Mouse (Mus musculus): Measurements from ENCODE around the gene Pappa2. TPM values are rescaled to one million over a fixed set of nuclear protein-coding genes. Genes with fewer than 3 reads are reported as not detected.

Gene Pappa2
- polyA plus RNA-seq, 1 experiment from 2014 or later, result 0.49 TPM

- no peak for DNase-seq (ENCODE audit: low spot score)
Observed at GRCm38 (mm10) chr1:158915592-158915991, 64.7 kb downstream of the Pappa2 start.

DNA sequence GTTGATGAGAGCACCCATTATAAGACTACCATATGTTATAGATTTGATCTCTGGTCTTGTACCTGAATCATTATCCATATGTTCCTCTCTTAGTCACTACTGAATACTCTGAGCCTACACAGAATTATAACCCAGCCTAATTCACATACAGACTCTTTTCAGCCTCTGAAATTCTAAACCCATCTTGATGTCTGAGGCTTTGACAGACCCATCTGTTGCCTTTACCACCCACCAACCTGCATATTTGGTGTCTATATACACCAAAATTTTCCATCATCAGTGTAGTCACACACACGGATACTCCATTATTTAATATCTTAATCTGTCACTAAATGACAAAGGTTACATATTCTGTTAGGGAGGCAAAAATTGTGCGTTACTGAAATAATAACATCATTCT is 69.6 kb downstream of the Pappa2 start:
- no peak for DNase-seq (ENCODE audit: low spot score)

- no peak for DNase-seq (ENCODE audit: low spot score)
Observed at GRCm38 (mm10) chr1:158897339-158897738, 83.0 kb downstream of the Pappa2 start.

DNA sequence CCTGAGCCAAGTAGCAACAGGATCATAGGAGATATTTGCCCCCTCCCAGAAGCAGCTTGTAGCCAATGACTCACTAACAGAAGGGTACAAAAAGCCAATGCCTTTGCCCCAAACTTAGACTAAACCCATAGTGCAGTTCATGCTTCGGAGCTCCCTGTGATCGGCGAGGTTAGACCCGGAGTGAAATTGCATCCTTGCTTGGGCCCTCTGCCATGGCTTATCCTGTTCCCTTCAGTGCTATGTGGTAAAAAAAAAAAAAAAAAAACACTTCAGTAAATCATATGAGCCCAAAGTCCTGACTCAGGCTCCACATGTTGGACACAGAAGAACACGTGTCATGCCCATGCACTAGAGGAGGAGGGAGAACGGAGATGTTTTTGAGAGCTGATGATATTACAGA is 85.8 kb downstream of the Pappa2 start:
- no peak for DNase-seq (ENCODE audit: low spot score)

DNA sequence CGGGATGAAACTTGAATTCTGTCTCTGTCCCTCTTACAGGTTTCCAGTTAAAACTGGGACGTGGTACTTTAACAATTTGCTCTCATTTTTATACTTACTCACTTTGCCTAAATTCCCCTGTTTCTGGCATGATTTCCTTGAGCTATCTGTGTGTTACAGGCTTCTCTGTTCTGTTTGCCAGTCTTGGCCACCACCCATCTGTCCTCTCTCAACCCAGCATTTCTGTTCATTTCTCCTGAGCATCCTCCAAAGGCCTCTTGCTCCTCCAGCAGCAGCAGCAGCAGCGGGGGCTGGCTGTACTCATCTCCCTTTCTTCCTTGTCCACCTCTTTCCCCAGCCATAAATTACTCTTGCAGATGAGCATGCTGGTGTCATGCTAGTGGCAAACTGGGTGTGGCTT is 104.8 kb downstream of the Pappa2 start:
- DNase-seq (ENCODE audit: low spot score), result no peak

DNA sequence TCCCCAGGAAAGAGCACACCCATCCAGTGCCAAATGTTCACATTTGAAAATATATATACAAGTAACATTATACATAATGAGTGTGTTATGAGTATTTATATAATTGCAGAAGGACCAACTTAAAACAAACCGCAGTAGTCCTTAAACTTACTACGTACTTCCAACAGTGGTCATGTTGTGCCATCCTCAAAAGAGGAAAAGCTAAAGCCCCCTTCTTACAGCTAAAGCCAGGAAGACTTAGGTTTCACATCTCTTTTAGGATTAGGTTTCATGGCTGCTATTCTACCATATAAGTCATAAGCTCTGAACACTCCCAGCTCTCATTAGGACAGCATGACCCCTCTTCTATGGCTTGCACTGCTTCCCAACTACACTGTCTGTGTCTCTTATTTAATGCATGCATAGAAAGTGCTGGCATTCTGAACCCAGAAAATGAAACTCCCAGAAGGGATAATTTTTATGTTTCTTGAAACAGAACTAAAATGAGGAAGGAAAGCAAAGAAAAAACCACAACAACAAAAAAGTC is 105.7 kb downstream of the Pappa2 start:
- no peak for DNase-seq (ENCODE audit: low spot score)

- DNase-seq (ENCODE audit: low spot score), result no peak
Observed at GRCm38 (mm10) chr1:158873631-158874030, 106.7 kb downstream of the Pappa2 start.

- no peak for DNase-seq (ENCODE audit: low spot score)
Observed at GRCm38 (mm10) chr1:158871401-158871800, 108.9 kb downstream of the Pappa2 start.

DNA sequence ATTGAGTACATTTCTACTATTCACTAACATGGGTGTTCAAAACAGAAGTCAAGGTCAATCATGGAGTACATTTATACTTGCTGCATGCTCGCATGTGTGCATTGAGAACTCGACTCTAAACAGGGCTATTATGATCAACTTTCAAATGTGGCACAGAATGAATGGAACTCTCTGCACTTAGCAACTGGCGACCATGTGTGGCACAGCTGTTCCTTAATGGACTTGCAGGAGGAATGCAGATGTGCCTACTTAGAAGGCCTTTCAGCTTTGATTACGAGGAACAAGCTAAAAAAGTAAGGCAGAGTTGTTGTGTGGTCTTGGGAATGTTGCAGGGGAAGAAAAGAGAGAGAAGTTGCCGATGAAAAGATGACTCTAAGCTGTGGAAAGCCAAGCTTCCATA is 120.1 kb downstream of the Pappa2 start:
- no peak for DNase-seq (ENCODE audit: low spot score)

DNA sequence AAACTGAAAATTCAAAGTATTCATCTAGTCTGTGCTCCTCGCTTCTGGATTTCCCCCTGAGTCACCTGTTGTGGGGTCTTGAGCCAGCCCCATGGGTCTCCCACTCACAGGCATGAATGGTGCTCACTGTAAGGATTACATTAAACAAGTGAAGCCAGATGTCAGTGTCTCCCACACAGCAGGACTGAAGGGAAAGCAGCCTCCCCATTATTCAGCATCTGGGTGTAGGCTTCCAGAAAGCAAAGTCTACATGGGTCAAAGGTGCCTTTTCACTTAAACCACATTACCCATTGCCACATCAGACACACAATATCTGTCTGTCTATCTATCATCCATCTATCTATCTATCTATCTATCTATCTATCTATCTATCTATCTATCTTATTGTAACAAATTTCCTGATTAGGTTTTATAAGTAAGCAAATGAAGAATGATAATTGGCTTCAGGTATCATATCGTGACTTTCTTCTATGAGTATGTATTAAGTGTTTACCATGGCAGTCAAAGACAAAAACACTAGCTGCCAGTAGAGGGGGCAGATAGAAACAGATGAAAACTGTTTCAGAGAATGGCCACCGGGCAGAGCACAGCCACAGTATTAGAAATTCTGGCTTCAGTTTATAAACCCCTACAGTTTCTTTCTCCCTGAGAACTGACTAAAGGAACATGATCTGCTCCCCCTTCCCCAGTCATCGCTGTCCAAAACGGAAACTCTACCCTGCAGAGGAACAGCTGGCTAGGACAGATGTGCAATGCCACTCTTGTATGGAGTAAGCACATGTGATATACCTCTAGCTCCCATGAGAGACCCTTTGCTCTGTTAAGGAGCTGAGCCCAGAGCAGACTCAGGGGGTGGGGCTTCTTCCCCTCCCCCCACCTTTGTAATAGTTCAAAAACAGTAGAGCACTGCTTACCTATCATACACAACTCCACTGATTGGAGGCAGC is 126.1 kb downstream of the Pappa2 start:
- DNase-seq (ENCODE audit: low spot score), result no peak

GRCm38 (mm10) chr1:158852836-158853567 is 127.3 kb downstream of the Pappa2 start:
- DNase-seq (ENCODE audit: low spot score), result no peak

GRCm38 (mm10) chr1:158850459-158850858 is 129.8 kb downstream of the Pappa2 start:
- DNase-seq (ENCODE audit: low spot score), result no peak

DNA sequence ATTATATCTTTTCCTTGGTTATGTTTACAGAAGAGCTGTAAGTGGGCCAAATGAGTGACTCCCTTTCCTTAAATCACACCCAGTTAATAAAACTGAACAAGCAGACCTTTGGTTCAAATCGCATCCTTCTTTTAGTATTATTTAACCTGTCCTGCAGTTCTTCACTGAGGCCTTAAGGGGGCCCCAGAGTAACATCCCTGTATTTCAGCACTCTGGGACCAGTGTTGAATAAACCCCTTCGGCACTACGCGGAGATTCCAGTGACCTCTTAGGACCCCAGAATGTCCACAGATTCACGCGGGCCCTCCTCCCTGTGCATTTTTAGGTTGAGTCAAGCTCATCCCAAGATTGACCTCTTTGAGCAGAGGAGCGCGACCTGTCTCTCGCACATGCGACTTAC is 135.7 kb downstream of the Pappa2 start:
- no peak for DNase-seq (ENCODE audit: low spot score)

DNA sequence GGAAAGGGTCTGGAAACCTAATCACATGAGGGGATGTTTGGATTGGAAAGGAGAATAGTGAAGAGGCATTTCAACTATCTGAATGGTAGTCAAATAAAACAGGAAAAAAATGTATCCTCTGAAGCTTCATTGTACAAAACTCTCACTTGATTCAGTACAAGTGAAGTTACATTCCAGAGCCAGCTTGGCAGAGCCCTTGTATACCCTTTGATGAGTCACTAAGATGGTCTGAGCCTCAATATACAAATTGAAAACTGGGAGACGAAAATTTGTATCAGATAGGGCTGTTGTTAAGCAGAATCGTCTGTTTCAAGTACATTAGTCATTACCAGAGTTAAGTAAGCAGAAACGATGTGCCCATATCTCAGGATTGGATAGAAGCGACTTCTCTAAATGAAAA is 143.1 kb downstream of the Pappa2 start:
- DNase-seq (ENCODE audit: low spot score), result no peak

DNA sequence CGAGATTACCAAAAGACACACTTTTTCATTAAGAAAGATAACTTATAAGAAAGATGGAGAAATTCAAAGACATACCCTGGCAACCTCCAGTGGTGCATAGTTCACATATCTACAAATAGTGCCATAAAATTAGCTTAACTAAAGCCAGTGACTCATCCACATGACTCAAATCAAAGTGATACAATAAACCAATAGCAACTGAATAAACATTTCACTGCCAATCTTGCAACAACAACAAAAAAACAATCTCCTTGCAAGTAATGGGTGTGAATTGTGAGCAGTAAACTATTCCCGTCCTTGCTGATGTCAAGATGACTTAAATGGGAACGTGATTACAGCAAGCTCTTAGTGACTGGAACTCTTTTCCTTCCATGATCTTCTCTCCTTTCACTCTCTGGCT is 150.1 kb downstream of the Pappa2 start:
- DNase-seq (ENCODE audit: low spot score), result no peak

GRCm38 (mm10) chr1:158827931-158828330 is 152.4 kb downstream of the Pappa2 start:
- DNase-seq (ENCODE audit: low spot score), result no peak

GRCm38 (mm10) chr1:158819676-158820075 is 160.6 kb downstream of the Pappa2 start:
- DNase-seq (ENCODE audit: low spot score), result no peak

GRCm38 (mm10) chr1:158816479-158816878 is 163.8 kb downstream of the Pappa2 start:
- DNase-seq (ENCODE audit: low spot score), result no peak

DNA sequence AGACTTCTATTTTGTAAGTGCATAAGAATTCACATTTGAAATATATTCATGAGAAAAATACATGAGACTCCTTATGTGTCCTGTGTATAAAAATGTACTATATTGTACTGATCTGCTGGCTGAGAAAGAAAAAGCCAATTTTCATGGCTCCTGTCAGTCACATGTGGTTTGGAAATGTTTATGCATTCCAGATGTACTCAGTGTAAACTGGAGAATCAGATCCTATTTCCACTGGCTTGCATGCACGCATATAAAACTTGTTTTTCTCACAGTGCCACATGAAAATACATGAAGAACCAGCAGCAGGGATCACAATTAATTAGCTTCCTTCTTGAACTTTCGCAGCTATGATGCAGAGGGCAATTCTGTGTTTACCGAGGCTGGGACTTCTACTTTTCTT is 168.4 kb downstream of the Pappa2 start:
- no peak for DNase-seq (ENCODE audit: low spot score)

DNA sequence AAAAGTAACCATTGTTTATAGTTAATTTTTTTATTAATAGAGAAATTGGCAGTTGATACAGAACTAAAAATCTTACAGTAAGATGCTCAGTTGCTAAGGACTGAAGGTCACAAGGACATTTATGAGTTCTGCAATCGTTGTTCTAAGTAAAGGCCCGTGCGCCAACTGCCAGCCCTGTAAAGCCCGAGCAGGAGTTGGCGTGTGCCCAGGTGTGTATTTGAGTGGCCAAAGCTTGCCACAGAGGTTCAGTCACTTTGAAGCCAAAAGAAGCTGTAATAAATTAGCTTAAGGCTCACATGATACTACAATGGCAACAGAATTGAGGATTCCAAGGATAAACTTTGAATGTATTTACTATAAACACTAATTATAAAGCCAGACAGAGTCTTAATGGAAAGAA is 204.8 kb downstream of the Pappa2 start:
- DNase-seq (ENCODE audit: low spot score), result no peak

GRCm38 (mm10) chr1:158773102-158773501 is 207.2 kb downstream of the Pappa2 start:
- no peak for DNase-seq (ENCODE audit: low spot score)

GRCm38 (mm10) chr1:158770756-158771155 is 209.5 kb downstream of the Pappa2 start:
- no peak for DNase-seq (ENCODE audit: low spot score)

Measured in thymus, postnatal 0 days (tissue).